Mouse (Mus musculus) spleen, adult 2 months (tissue): ENCODE data around the gene Tceanc2.

Experiments
- CTCF ChIP-seq: fragments of 200-500 bp; IDR thresholded peaks from 2 replicates; pipeline ENCODE4 v1.5.1; 2011; ENCODE audit warnings: mild to moderate bottlenecking, inconsistent platforms; ENCODE audit not compliant: insufficient read depth, insufficient read length, insufficient replicate concordance; ENCODE audit errors: extremely low read depth
- POLR2A ChIP-seq: fragments of 200-500 bp; IDR thresholded peaks from 2 replicates; pipeline ENCODE4 v1.6.1; 2011; ENCODE audit warnings: low read depth, low read length, inconsistent platforms

DNA sequence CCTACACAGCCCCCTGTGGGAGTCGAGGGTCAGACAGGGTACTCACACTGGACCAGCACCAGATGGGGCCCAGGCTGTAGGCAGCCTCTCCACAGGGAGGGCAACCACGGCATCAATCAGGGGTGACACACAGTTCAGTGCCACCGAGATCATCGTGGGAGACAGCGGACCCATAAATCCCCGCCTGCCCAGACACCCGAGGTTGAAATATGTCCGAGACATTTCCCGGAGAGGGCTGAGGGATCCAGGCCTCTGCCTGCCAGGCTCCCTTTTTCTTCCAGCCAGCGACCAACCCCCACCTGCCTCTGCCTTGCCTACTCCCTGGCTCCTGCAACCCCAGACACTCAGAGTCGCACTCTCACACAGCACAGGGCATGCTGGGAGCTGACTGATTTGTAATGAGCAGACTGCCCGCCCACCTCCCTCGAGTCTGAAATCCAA lies 70.6 kb downstream of the Tceanc2 start:
- TF ChIP-seq CTCF (no peak), POLR2A (no peak)
